Mouse (Mus musculus): ENCODE results near the gene Mrps27. TPM values are rescaled to one million over a fixed set of nuclear protein-coding genes. Genes with fewer than 3 reads are reported as not detected.

Mrps27 gene
- total RNA-seq, 4 experiments from 2014 or later, result 47.2 to 48.0 (median 47.3) TPM

DNA sequence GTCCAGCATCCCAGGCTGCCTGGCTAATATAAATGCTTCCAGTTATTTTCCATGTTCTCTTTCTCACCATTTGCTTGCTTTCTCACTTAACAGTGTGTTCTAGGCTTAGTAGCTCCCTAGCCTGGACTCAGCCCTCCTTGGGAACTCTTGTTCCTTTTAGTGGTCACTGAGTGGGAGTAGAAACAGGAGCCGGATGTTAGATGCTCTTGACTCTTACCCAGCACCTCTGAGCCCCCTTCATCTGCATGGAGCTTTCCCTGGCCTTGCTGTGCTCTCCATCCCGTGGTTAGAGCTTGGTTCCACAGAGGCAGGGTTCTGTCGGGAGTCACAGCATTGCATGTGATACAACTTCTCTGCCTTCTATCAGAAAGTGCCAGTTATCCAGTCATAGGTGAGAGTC, 7.0 kb downstream of the Mrps27 start:
- DNase-seq (ENCODE audit: low spot score), result no peak

DNA sequence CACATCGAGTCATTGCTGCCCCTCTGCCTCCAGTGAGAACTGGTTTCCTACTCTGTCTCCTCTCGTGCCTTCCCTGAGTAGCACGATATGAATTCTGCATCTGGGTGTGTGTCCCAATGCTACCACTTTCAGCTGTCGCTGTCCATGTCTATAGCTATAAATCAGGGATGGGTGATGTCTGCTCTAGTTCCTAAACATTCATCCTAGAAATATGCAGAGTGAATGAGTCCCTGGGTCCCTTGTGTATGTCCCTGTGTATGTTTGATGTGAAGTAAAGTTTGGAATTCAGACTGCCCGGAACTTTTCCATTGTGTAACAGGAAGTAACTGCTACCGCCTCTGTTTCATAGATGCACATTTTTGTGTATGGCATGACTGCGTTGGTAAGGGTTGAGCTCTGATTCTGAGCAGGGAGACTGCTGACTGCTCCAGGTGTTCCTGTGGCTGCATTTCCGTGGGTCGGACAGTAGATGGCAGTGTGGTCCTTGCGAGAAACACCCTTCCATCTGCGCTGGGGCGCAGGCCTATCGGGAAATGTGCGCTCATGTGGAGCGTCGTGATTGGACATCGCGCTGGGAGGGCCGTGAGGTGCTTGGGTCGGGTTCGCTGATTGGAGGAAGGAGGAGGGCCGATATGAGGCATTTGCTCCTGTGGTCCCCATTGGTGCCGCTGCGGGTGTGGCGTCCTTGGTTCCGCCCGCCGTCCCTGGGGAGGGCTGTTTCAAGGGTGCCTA, 8.3 kb downstream of the Mrps27 start:
- DNase-seq (ENCODE audit: low spot score), result peak; percentile 96

DNA sequence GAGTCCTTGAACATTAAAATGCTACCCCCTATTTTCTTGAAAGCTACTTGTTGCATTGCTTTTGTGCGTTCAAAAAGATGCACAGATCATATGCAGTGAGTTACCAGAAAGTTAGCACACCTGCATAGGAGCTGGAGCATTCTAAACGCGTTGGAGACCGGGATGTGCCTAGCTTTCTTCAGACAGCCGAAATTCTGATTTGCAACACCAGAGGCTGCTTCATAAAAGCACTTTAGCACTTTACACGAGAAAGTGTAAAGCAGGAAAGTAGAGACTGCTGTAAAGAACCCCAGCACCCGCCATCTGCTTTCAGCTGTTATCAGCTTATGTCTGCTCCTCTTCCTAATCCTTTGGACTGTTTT, 8.9 kb downstream of the Mrps27 start:
- no peak for DNase-seq (ENCODE audit: low spot score)

DNA sequence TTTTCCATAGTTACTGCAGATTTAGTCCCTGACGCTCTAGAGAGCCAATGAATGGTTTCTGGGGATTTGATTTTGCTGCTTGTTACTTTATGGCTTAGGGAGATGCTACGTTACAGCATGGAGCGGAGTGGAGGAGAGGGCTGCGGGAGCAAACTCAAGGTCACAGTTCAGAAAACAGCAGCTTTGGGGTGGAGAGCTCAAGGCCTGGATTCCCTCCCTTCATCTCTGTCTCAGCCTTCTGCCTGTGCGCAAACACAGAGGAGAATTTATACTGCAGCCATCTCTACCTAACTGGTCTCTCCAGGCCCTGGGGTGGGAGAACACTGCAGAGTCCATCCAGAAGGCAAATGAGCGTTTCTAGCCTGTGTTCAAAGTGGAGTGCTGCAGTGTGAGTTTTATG, 10.5 kb downstream of the Mrps27 start:
- no peak for DNase-seq (ENCODE audit: low spot score)

DNA sequence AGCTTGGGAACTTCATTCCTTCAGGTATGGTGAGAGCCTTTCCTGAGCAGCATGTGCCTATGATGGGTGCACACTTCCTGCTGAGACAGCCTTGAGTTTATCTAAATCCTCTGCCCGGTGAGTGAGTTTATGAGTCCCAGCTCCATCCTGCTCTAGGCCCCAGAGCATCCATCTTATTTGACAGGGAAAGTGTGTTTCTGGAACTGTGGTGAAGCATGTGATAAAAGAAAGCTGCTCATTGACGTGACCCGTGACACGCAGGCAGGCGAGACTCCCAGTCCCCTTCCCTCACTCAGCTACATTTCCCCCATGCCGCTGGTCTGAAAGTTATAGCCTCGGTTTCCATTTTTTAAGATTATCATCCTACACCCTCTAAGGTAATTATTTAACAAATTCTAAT, 11.3 kb downstream of the Mrps27 start:
- no peak for DNase-seq (ENCODE audit: low spot score)

DNA sequence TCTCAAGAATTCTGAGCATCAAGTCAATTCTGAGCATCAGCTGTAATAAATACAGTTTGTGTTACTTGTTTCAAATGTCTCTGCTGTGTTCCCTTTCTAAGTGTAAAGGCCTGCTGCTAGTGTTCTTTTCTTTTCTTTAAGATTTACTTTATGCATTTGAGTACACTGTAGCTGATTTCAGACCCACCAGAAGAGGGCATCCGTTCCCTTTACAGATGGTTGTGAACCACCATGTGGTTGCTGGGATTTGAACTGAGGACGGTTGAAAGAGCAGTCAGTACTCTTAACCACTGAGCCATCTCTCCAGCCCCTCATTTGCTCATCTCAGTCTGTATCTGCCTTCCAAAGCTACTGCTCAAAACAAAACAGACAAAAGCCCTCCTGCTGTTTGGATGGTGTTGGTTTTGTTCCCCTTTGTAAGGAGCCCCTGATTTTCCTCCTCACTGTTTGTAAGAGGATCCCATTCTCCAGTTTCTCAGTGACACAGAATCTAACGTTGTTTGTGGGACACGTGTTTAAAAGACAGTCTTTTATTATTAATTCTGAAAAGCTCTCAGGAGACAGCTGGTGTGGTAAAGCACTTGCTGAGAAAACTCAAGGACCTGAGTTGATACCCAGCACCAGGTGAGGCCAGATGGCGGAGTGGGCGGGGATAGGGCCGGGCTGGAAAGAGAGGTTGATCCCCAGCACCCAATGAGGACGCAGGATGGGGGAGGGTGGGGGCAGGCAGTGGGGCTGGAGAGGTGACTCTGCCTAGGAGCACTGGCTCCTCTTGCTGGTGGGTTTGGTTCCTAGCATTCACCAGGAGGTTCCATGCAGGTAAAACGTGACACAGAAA, 12.1 kb downstream of the Mrps27 start:
- no peak for DNase-seq (ENCODE audit: low spot score)

DNA sequence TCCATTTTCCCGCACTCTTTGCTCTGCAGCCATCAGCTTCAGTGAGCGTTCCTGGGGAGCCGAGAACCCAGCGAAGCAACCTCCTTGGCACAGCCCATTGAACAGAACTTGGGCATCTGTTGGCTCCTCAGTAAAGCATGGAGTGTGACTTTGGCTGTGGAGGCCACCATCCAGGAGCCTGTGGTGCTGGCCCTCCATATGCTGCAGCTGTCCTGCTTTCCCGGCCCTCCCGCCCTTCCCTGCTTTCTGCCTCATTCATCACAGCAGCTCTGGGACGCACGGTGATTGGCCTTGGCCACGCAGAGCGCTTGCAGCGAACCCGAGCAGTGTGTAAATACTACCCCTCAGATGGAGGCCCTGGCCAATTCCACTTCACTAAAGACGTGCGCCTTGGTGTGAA, 14.3 kb downstream of the Mrps27 start:
- no peak for DNase-seq (ENCODE audit: low spot score)

DNA sequence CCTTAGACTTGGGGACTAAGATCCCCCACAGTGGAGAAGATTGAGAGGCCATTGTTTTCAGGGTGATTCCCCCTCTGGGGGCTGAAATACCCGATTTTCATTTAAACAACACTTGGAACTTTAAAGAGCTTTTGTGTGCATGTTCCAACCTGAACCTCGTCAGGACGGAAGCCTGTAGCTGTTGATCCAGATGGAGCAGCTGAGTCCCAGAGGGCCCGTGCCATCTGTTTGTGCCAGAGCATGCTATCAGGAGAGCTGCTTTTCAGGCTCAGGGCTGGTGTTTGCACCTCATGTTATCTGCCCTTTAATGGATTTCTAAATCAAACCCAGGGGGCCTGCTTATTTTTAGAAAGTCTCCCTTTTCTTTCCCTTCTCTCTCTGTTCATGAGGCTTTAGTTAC, 19.3 kb downstream of the Mrps27 start:
- DNase-seq (ENCODE audit: low spot score), result no peak

DNA sequence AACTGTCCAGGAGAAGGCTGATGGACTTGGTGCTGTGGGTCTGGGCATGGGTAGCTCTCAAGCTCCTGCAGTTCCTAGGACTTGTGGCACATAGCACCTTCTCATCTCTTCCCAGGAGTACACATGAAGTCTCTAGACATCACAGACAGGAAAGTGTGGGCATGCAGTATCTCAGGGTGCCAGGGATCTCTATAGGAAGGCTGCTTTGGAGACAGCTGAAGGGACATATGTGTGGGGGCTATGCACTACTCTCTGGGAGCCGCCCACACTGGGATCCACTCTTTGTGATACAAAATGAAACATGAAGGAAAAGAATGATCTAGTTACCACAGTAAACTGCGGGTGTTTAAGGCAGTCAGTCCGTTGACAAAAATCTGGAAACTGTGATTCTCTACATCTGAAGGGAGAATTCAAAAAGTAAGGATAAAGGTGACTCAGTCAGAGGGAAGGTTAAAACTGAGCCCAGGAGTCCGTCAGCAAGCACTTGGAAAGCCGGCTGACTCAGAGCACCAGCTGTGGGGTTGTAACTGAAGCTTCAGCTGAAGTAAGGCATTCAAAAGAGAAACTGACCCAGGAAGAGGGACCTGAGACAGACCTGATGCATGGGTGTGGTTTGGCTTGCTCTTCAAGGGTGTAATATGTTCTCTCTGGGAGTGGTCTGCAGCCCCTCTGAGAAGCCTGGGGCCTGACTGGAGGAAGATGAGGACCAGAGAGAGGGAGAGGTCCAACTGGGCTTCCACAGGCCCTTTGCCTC, 22.0 kb downstream of the Mrps27 start:
- DNase-seq (ENCODE audit: low spot score), result no peak

DNA sequence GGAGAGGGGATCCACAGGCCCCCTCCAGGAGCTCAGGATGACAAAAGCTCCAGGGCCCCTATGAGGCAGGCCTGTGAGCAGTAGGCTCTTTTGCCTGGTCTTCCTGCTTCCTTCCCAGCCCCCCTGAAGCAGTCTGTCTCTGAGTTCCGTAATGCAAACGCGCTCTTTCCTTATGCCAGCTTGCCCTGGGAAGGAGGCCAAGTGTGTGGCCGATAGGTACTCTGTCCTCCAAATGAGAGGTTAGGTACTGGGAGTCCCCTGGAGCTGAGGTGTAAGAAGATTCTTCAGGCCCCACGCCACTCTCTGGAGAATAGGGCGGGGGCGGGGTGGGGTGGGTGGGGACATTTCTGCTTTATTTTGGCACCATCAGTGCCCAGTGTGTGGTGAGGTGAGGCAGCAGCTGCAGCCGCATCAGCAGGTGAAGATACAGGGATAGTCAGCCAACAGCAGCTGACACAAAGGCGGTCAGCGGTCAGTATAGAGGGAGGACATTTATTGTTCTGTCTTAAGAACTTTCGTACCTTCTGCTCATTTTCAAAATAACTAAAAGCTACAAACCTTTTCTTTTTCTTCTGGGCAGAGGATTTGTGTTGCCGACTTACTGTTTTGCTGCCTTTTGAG, 23.1 kb downstream of the Mrps27 start:
- DNase-seq (ENCODE audit: low spot score), result peak; percentile 11

DNA sequence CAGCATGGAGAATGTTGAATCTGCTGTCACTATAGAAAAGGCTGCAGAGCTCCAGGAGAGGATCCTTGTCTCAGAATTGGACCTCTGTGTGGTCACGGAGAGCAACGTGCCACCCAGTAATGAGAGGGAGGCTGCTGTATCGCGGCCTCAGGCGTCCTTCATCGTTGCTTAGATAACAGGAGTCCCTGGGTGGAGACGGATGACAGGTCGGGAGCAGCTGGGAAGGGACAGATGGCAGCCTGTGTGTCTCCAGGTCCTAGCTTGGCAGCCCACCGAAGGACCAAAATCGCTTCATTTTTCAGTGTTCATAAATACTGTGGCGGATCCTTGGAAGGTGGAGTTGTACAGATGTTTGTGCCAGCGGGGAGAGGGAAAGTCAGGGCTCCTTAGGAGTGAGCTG, 24.5 kb downstream of the Mrps27 start:
- no peak for DNase-seq (ENCODE audit: low spot score)

DNA sequence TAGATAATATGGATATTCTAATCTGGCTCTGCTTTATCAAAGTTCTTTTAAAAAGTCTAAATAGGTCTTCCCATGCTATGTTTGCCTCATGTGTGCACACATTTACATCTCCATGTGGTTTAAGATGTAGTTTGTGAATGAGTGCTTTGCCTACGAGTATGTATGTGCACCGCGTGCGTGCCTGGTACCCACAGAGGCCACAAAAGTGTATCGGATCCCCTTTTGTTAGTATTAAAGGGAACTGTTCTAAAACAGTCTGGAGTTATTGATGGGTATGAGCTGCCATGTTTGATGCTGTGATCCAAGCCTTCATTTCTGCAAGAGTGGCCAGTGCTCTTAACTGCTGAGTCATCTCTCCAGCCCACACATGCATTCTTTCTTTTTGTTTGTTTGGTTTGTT, 26.7 kb downstream of the Mrps27 start:
- no peak for DNase-seq (ENCODE audit: low spot score)

DNA sequence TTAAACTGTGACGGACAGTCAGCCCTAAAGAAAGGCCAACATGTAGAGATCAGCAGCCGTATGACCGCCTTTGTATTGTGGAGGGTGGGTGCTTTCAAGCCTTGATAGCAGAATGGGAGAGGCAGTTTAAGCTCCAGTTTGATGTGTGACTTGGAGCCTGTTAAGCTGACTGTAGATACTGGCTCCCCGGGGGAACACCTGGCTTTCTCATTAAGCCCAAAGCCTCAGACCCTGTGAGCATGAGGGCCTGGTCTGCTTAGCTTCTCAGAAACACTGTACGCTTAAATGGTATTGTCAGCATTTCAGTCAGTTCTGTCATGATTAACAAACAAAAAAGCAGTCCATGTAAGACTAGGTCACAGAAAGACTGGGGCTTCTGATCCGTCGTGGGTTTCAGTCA, 29.1 kb downstream of the Mrps27 start:
- DNase-seq (ENCODE audit: low spot score), result no peak

DNA sequence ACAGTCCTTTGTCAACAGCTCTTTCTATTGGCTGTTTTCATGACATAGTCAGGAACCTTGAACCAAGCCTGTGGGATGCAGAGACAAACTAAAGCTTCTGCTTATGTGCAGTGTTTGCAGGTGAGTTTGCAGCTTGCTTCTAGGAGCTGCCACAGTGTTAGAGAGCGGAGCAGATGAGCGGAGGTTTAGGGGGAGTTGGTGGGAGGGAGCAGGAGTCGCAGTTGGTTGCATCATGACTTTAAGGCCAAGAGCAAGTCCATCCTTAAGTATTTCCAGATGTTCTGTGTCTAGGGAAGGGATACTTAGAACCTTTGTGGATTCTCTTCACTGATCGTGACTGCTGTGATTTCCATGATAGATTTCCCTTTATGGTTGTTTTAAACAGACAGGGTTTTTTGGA, 29.6 kb downstream of the Mrps27 start:
- no peak for DNase-seq (ENCODE audit: low spot score)

DNA sequence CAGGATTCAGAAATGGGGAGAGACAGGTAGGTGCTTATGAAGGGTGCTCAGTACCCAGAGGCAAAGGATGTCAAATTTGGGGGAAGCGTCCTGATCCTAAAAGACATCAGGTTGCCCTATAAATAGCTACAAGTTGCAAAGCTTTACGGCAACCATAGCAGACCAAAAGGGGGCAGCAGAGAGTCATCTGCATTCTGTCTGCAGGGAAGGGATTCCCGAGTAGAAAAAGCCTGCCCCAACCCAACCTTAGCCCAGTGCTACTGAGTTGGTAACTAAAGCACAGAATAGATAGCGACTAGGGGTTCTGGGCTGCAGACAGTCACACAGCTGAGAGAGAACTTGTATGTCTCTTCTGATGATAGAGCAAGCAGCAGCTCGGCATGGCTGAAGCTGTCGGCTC, 31.0 kb downstream of the Mrps27 start:
- peak; percentile 79 for DNase-seq (ENCODE audit: low spot score)

DNA sequence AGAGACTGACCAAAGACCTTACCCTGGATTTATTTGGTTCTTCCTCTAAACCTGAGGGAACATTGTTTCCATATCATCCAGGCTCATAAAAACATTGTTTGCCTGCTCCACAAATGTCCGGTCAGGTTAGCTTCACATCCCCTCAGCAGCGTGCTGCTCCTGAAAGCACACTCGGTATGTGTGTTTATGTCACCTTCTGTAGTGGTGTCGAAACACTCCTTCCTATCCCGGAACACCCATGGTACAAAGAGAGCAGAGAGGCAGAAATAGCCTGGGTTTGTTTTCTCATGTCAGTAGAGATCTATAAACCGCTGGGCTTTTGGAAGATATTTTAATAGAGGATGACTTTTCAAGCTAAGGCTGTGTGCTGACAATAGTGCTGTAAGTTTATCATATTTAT, 32.5 kb downstream of the Mrps27 start:
- DNase-seq (ENCODE audit: low spot score), result no peak

DNA sequence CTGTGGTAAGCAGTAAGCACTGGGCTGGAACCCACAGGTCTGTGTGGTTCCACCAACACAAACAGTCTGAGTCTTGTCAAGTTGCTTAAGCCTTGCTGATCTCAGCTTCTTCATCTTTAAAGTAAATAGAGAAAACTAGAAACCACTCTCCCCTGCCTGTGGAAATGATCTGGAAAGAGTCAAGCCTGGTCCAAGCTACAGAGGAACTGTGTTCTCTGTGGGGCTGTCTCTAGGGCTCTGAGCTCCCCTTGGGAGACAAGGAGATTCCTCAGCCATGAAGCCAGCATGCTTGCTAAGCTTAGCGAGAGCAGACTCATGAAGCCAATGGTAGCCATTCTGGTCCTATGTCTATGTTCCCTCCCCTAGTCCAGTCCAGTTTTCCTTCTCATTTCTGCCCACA, 33.6 kb downstream of the Mrps27 start:
- no peak for DNase-seq (ENCODE audit: low spot score)

DNA sequence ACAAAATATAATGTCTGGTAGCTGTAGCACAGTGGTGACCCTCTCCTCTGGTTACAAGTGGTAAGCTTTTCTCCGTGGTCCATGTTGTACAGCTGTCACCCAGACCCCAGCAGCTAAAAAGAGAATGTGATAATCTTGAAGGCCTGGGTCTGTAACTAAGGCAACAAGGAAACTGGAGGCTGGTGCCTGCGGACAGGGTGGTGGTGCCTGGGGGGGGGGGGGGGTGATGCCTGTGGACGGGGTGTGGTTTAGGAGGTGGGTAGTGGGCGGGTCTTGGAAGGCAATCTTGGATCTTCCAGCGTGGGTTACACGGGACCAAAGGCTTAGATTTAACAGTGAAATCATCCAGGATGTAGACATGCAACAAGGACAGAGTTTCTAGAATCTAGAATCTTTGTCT, 37.8 kb downstream of the Mrps27 start:
- no peak for DNase-seq (ENCODE audit: low spot score)

DNA sequence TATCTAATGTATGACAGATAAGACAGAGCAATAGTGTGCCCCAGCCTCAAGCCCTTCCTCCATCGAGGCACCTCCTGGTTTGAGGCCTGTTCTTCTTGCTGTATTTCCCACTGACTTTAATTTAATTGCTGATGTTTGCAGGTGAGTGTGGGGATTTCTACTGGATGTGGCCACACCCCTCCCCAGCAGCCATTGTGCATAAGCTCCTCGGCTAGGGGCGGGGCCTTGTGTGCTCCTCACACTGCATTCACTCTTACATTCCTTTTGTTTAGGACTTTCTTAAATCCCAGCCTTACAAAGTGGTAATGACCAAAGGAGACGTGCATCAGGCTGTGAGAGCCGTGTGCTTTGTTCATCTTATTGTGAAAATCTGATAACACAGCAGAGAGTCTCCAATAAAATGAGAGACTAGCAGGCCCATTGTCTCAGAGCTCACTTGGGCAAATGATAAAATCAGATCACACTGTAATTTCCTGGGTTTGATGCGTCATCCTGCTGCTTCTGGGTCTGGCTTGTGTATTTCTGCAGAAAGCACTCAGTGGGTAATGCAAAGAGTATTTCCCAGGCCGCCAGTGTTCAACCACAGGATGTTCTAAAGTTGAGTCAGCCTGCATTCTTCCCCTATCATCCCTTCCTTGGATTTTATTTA, 40.1 kb downstream of the Mrps27 start:
- peak; percentile 62 for DNase-seq (ENCODE audit: low spot score)

DNA sequence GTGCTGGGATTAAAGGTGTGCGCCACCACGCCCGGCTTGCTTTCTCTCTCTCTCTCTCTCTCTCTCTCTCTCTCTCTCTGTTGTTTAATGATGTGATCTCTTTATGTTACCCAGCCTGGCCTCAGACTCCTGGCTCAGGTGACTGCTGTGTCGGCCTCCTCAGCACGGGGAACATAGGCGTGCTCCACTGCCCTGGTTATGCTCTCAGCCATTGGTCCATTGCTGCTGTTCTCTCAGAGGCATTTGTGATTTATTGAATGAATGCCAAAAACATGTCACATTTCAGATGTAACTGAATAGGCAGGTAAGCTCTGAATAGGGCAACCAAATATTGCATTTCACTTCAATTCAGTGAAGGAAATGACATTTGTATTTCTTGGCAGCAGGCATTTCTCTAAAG, 41.3 kb downstream of the Mrps27 start:
- peak; percentile 6 for DNase-seq (ENCODE audit: low spot score)

DNA sequence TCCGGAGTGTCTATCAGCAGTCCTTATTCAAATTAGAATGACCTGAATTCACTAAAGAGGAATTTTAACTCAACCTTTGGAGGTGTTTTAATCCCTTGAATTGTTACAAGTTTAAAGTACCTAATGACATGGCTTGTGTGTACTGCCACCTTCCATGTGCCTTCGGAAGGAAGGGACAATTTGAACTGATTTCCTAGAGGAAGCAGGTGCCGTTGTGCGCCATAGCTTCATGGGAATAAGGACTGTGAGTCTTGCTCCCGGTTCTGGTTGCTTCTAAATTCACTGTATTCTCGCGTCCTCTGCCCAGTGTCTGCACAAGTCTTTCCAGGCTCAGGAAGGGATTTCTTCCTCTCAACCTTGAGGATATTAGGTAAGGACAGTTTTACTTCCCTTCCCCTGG, 41.8 kb downstream of the Mrps27 start:
- peak; percentile 22 for DNase-seq (ENCODE audit: low spot score)

Data from heart, adult 8-10 months (tissue).